16 mouse cellular contexts compared by ENCODE assay signal in the genomic region with DNA sequence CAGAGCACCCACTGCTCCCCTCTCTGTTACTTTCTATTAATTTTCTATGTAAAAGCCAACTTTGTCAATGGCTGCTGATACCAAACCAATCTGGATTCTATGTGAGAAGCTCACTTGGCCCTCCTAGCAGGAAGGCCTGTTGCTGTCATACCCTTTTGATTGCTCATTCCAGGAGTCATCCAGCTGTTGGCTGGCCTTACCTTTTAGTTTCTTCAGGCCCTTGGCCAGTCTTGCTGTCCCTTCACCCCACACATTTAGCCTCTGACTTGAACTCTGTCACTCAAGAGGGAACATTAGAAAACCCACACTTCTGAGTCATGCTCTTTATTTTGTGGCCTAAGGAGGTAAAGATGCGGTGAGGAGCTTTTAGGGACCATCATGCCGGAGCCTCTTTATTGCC.
"Had no signal": no experiment of that assay in that cellular context is flagged by ENCODE, and none has a peak within 500 bp of the region (broad histone marks: within the 10 kb centered on the region; RNA-seq: fewer than 3 reads in every experiment).

No protein-coding gene starts in this region.

- H3K9ac ChIP-seq: lung, embryonic 15.5 days; midbrain, embryonic 13.5 days; midbrain, embryonic 15.5 days; neural tube, embryonic 12.5 days; stomach, embryonic 15.5 days had no signal

- H3K27ac ChIP-seq: lung, embryonic 15.5 days; macrophage; midbrain, embryonic 13.5 days; midbrain, embryonic 15.5 days; neural tube, embryonic 12.5 days; stomach, embryonic 15.5 days; stomach, postnatal 0 days had no signal

- H3K4me2 ChIP-seq: lung, embryonic 15.5 days; midbrain, embryonic 11.5 days; midbrain, embryonic 13.5 days; midbrain, embryonic 15.5 days; neural tube, embryonic 12.5 days; stomach, embryonic 15.5 days had no signal

- DNase-seq: lung, adult 2 months; lung, postnatal 14 days; lung, postnatal 36 days; right cerebral cortex, postnatal 14 days; thymus, postnatal 14 days; thymus, postnatal 36 days had no signal

- H3K9me3 ChIP-seq: lung, embryonic 15.5 days; midbrain, embryonic 13.5 days; midbrain, embryonic 15.5 days; neural tube, embryonic 12.5 days; stomach, embryonic 15.5 days had no signal

- ATAC-seq: lung, postnatal 0 days; midbrain, embryonic 13.5 days; midbrain, embryonic 15.5 days had no signal

- H3K27me3 ChIP-seq: lung, embryonic 15.5 days; midbrain, embryonic 13.5 days; midbrain, embryonic 15.5 days; neural tube, embryonic 12.5 days; stomach, embryonic 15.5 days had no signal

- H3K4me3 ChIP-seq: lung, embryonic 15.5 days; megakaryocyte, embryonic 14.5 days; midbrain, embryonic 13.5 days; midbrain, embryonic 15.5 days; neural tube, embryonic 12.5 days; stomach, embryonic 15.5 days had no signal

- H3K36me3 ChIP-seq: lung, embryonic 15.5 days; midbrain, embryonic 13.5 days; midbrain, embryonic 15.5 days; neural tube, embryonic 12.5 days; stomach, embryonic 15.5 days had no signal
